Mouse (Mus musculus): ENCODE results near the gene Islr2. TPM values are rescaled to one million over a fixed set of nuclear protein-coding genes. Genes with fewer than 3 reads are reported as not detected.

The Islr2 gene
- total RNA-seq, 2 experiments from 2014 or later, result 2.3 to 3.3 TPM

GRCm38 (mm10) chr9:58220218-58220903 lies 16.2 kb upstream of the Islr2 start:
- DNase-seq, result peak; percentile 36 to 73

DNA sequence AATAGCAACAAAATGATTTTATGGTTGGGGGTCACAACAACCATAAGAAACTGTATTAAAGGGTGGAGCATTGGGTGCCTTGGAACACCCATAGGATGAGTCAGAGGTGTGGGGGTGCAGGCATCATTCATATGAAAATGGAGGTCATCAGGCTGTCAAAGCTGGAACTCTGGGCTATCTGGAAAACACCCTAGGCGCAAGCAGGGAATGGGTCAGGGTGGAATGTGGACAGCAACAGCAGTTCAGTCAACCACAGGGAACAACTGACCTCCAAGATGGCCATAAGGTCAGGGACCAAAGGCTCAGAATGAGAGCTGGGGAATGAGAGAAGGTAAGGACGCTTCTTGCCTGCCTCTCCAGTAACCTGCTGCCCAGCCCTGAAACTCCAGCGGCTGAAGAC lies 14.4 kb upstream of the Islr2 start:
- no peak for DNase-seq

- peak; percentile 64 to 66 for DNase-seq
These were observed 12.3 kb upstream of the Islr2 start for GRCm38 (mm10) chr9:58216402-58216801.

- peak in 1 of 2 experiments; percentile 55 for DNase-seq
These were observed 10.5 kb upstream of the Islr2 start for GRCm38 (mm10) chr9:58214519-58215180.

- peak in 1 of 2 experiments; percentile 52 for DNase-seq
These were observed 9.7 kb upstream of the Islr2 start for GRCm38 (mm10) chr9:58213865-58214264.

DNA sequence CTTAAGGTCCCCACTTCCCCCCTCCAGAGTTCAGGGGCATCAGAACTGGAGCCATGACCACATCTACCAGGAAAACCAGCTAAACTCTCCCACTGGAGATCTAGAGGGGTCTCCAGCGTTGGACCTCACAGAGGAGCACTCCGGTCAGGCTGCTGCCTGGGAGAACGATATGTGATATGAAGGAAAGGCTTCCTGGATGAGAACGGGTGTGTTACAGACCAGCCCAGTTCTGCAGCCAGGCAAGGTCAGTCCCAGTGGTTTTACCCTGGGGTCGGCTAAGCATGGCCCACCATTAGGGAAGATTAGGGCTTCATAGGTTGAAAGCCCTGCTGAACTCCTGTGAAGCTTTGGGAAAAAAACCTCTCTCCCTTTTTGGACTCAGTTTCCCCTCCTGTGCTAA lies 9.3 kb upstream of the Islr2 start:
- DNase-seq, result no peak

DNA sequence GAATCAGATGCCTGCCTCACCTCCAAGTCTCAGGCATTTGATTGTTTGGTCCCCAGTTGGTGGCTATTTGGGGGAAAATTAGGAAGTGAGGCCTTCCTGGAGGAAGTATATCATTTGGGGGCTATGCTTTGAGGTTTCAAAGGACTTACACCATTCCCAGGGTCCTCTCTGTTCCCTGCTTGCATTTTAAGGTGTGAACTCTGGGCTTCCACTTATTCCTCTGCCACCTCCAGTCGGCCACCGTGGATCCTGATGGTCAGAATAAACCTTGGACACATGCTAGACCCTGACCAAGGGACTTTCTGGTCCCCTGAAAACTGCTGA lies 6.1 kb upstream of the Islr2 start:
- no peak for DNase-seq

DNA sequence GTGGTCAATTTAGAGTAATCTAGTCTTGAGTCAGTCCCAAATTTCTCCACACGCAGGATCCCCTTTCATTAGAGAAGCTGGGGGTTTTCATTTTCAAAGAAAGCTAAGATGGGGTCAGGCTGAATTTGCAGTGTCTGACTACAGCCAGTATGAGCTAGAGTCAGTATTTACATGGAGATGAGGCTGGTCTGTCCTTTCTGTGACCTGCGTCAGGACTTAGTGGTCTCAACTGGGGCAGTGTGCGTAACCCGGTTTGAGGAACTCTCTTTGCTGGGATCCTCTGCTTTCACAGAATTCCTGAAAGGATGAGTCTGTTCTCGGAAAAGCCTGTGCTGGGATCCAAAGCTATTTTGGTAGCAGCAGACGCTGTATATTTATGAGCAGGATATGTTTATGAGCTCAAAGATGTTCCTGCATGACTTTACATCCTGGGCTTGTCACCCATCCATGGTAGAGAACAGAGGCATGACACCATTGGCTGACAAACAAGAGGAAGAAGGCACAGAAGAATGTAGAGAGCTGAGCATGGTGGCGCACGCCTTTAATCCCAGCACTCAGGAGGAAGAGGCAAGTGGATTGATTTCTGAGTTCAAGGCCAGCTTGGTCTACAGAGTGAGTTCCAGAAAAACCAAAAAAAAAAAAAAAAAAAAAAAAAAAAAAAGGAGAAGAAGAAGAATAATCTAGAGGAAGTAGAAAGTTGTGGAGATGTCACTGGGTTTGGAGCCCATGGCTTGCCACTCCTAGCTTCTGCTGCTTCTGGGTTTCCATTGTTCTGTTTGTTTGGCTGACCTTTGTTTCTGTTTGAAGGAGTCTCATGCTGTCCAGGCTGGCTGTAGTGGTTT lies 5.6 kb upstream of the Islr2 start:
- no peak for DNase-seq

DNA sequence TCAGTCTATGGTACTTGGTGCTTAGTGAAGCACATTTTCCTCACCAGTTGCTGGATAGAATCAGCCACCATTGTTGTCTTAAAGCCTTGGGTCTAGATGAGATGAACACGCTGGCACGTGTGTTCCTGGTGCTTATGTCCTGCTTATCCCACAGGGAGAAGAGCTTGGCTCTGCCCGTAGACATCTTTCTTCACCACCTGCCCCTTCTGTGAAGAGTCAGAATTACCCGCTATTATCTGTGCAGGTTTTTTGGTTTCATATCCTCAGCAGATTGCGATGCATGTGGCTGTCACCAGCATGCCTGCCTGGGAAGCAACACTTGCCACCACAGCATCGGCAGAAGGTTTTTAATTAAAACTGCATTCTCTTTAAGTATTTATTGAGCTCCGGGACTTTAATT lies 1.9 kb upstream of the Islr2 start:
- no peak for DNase-seq

- DNase-seq, result peak; percentile 95 to 96
These were observed 405 bp upstream of the Islr2 start for GRCm38 (mm10) chr9:58204448-58205000.

DNA sequence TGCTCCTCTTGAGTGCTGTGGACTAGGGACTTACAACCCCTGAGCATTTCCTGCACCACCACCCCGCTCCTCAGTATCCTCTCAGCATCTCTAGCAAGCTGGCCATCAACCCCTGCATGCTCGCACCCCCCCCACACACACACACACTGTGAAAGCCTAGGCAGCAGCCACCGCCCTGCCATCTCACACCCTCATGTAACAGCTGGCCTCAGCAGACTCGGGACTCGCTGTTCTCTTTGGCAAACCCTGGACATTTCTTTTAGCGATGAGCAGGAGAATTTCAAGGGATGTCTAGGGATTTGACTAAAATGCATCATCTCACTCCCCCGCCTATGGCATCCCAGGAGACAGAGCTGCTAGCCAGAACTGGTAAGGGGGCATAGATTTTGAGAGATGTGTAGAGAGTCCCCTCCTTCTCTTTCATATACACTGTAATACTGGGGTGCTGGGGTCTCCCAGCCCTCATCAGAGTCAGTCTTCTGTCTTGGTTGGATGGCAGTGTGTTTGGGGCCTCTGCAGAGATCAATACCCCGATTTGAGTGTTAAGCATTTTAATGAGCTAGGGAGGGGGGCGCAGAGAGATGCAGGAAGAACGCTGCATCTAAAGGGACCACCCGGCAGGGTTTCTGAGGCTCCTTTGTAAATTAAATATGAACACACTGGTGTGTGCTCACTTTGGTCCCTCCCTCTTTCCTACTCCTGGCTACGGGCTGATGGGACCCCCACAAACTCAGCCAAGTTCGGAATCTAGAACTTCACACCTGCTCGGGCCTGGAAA lies 1.3 kb downstream of the Islr2 start:
- DNase-seq, result no peak

DNA sequence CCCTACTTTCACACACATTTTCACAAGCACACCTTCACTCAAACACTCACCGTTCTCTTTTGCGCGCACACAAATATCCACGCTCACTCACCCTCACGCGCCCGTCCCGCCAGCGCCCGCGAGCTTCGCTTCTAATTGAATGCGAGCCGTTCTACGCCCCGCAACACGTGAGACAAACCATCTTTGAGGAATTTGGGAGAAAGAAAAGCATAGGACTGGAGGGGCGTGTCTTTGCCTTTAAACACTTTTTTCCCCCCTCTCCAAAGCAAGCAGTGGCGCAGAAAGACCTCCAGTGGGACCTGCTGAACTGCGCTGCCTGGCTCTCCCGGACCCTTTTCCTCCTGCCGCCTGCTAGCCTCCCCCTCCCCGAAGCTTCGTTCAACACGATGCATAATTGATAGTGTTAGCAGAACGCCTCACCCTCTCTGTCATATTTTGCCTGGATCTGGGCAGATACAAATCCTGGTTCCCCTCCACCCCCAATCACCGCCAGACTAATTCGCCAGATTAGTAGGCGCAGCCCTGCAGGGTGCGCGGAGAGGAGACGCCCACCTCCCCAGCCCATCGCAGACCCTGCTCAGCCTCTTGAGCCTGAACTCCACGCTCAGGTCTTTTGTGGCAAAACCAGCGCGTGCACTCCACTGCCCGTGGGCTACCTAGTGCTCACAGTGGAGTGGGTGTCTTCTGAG lies 2.1 kb downstream of the Islr2 start:
- DNase-seq, result no peak

DNA sequence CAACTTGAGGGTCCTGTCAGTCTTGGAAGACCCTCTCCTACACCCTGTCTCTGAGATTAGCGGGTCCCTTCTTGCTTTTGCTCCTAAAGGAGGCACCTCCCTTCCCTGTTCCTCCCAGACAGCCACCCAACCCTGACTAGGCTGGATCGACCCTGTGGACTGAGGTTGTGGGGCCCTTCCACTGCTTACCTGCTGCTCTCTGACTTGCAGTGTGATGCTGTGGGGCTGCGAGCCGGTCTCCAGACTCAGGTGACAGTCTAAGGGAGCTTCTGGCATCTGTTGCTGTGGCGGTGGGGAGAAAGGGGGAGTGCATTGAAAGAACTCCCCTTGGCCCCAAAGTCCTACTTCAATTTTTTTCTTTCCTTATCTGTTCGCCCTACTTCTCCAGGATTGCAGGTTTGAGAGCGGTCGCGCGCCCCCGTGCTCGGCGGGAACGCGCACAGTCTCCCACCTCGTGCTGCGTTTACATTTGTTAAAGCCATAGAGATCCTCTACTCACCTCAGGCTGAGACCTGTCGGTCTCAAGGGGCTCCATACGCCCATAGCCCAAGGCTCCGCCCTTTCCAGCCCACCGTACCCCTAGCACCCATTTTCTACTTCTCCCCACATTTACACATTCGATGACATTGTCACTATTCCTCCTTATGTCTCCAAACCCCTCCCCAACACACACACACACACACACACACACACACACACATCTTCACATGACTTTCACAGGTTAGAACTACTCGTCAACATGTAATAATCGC lies 2.9 kb downstream of the Islr2 start:
- no peak for DNase-seq

- no peak for DNase-seq
These were observed 3.6 kb downstream of the Islr2 start for GRCm38 (mm10) chr9:58200270-58201090.

DNA sequence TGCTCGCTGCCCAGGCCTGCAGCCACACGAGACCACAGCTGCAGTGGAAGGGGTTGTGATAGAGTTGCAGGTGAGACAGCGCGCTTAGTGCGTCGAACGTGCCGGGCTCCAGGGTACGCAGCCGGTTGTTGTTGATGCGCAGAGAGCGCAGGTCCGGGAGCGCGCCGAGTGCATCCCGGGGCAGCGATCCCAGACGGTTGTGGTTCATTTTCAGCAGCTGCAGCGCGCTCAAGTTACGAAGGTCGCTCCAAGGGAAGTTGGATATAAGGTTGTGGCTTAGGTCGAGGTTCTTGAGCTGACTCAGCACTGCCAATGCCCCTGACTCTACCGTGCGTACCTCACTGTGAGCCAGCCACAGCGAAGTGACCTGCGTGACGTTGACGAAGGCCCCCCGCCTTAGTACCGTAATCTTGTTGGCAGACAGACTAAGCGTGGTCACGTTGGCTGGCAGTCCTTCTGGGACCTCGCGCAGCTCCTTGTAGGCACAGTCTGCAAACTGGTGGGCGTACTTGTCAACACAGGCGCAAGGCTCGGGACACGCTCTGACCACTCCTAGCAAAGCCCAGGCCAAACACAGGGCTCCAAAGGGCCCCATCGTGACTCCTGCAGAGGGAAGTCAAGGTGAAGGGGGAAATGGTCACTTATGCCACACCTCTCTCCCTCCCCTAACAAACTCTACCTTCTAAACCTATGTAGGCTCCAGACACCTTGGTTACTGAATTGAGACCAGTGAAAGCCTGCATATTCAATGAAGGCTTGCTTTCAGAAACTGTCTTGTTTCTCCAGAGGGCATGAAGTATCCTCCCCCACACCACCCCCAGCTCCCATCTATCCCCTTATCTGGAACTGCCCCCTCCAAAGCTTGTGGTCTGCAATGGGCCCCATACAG lies 4.5 kb downstream of the Islr2 start:
- no peak for DNase-seq

- DNase-seq, result no peak
These were observed 5.2 kb downstream of the Islr2 start for GRCm38 (mm10) chr9:58198801-58199371.

DNA sequence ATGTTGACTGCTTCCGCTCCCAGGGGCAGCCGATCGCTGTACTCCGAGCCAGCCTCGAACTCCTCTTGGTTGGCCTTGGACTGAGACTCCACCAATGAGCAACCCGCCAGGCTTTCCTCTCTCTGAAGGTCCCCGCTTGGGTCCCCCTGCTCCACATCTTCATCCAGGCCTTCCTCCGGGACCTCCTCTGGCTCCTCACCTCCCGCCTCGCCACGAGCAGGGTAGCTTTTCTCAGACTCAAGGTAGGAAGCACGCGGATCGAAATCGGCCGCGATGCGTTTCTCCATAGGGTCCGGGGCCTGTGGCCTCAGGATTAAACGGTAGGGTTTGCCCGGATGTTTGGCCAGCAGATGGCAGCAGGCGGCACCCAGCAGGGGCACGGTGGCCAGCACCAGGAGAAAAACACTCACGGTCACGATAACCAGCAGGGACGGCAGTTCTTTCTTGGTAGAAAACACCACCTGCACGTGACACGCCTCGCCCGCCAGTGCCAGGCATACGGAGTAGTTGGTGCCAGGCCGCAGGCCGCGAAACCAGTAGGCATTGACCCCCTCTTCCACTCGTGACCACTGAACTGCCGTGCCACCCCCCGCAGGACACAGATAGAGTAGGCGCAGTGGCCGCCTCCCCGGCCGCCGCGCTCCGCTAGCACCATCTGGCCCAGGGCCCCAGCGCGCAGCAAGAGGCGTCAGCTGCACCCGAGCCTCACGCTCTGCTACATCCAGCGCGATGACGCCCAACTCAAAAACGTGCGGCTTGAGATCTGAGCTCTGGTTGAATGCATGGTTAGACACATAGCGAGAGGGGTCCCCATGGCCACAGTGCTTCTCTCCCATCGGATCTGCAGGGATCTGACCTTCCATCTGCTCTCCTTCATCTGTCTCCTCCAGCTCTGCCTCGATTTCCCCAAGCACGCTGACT lies 6.1 kb downstream of the Islr2 start:
- peak; percentile 73 to 82 for DNase-seq

All from adrenal gland, postnatal 36 days (tissue).